Mouse (Mus musculus) kidney, embryonic 16.5 days (tissue): ENCODE results near the gene Hadha. TPM values are rescaled to one million over a fixed set of nuclear protein-coding genes. Genes with fewer than 3 reads are reported as not detected.

ENCODE experiments used
- ATAC-seq: fragments of 200-750 bp; cut with Nextera tagmentation; 2 replicates; pipeline ENCODE4 v1.8.0; 2017; ENCODE audit warnings: moderate TSS enrichment; ENCODE audit not compliant: low FRiP score, low TSS enrichment
- H3K27ac ChIP-seq: fragments of 300-500 bp; sonication (generic); 2 replicates; pipeline ENCODE4 v1.5.1; 2014; ENCODE audit warnings: low read length
- H3K27me3 ChIP-seq: fragments of 300-500 bp; sonication (generic); 2 replicates; pipeline ENCODE4 v1.6.1; 2014; ENCODE audit warnings: low read length, control low read depth, mixed read lengths; ENCODE audit not compliant: insufficient read depth
- H3K36me3 ChIP-seq: fragments of 300-500 bp; sonication (generic); 2 replicates; pipeline ENCODE4 v1.6.1; 2014; ENCODE audit warnings: low read length, control low read depth, mixed read lengths; ENCODE audit not compliant: insufficient read depth
- H3K4me1 ChIP-seq: fragments of 300-500 bp; sonication (generic); 2 replicates; pipeline ENCODE4 v1.6.1; 2014; ENCODE audit warnings: low read length, control low read depth, mixed read lengths; ENCODE audit not compliant: insufficient read depth
- H3K4me2 ChIP-seq: fragments of 300-500 bp; sonication (generic); replicated peaks from 2 replicates; pipeline ENCODE4 v1.6.1; 2014; ENCODE audit warnings: low read depth, low read length
- H3K4me3 ChIP-seq: fragments of 300-500 bp; sonication (generic); 2 replicates; pipeline ENCODE4 v1.5.1; 2014; ENCODE audit warnings: mild to moderate bottlenecking, low read length
- H3K9ac ChIP-seq: fragments of 300-500 bp; sonication (generic); replicated peaks from 2 replicates; pipeline ENCODE4 v1.6.1; 2014; ENCODE audit warnings: low read length
- H3K9me3 ChIP-seq: fragments of 300-500 bp; sonication (generic); 2 replicates; pipeline ENCODE4 v1.6.1; 2016; ENCODE audit warnings: low read length, control low read depth
- WGBS: fragments of 180-500 bp; shearing (Covaris S2); extraction: QIAGEN DNeasy Blood & Tissue Kit; methylation state at CpG from one replicate; pipeline ENCODE4 v1.1.7; 2014; 5-methylcytosine and 5-hydroxymethylcytosine counted together
- polyA plus RNA-seq: library from polyadenylated mRNA; unstranded; fragments of >200 nt; fragmentation: Nextera tagmentation; extraction: Ambion mirVana; gene quantifications from 2 replicates; pipeline ENCODE4 v1.2.1, GENCODE M21; 2015

Gene Hadha
- polyA plus RNA-seq, 1 experiment from 2014 or later, result 170 TPM

DNA sequence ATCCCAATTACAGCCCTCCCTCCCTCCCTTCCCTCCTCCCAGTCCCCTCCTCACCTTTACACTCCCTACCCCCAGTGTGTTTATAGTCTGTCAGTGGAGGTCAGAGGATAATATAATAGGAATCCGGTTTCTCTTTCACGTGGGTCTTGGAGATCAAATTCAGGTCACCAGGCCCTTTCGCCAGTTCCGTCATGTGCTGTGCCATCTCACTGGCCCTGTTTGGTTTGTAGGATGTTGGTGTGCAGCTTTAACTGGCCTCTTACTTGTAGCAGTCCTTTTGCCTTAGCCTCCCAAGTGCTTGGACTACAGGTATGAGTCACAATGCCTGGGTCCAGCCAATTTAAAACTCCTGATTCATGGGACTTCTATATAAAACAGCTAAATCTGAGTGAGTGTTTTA lies 20.8 kb upstream of the Hadha start:
- no peak for ATAC-seq
- Histone ChIP-seq H3K4me3 (no peak overlapping the region), H3K27ac (no peak overlapping the region), H3K4me1 (no peaks in the 10 kb centered on the region), H3K9me3 (no peaks in the 10 kb centered on the region), H3K9ac (no peak overlapping the region), H3K27me3 (no peaks in the 10 kb centered on the region), H3K4me2 (no peak overlapping the region), H3K36me3 (peaks cover 51% of the 10 kb centered on the region)
- 29% methylated on average over 4 of the region's 4 CpGs for WGBS

DNA sequence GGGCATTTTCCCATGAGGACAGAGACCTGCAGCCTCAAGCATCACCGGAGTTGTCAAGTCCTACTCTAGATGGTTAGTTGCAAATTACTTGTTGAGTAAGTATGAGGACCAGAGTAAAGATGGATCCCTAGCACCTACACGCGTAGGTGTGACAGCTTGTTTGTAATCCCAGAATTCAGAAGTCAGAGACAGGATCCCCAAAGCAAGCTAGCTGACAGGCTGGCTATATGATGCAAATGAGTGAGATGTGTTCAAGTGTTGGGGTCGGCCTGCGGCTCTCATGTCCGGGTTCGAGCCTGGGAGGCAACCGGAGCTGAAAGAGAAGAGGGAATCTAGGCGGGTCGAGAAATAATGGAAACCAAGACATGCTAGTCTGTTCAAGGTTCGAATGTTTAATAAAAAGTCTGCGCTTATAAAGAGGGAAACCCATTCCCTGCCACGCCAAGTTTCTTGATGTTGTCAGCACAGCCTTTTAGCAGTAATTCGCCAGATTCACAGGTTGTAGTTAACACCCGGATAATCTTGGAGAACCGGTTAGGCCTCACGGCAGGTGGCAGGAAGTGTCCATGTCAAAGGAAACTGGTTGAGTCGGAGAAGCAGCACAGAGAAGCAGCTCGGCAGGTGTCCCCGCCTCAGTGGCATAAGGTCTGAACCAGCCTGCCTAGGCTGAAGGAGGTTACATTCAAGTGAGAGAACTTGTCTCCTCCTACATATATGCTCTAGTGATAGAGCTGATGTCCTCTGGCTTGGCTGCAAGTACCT lies 18.1 kb upstream of the Hadha start:
- H3K4me2 ChIP-seq, result no peak overlapping the region
- H3K4me3 ChIP-seq, result no peak overlapping the region
- H3K9me3 ChIP-seq, result no peaks in the 10 kb centered on the region
- peaks cover 42% of the 10 kb centered on the region for H3K36me3 ChIP-seq
- no peak for ATAC-seq
- no peaks in the 10 kb centered on the region for H3K27me3 ChIP-seq
- H3K4me1 ChIP-seq, result no peaks in the 10 kb centered on the region
- WGBS, result 49% methylated on average over 20 of the region's 20 CpGs
- no peak overlapping the region for H3K9ac ChIP-seq
- H3K27ac ChIP-seq, result no peak overlapping the region

DNA sequence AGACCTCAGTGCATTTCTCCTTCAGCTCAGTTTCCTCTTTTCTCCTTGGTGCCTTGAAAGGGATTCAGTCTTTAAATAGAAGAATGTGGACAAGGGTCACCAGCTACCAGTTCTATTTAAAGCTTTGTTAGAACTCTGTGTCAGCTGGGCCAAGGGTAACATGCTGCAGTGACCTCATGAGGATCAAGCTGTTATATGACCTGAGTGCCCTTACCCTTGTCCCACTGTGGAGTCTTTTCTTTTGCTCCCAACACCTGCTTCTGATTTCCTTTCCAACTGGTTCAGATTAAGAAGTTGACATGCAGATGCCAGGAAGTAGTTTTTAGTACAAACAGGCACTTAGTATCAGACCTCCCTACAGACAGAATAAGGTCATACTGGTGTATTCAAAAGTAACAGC lies 17.2 kb upstream of the Hadha start:
- H3K4me3 ChIP-seq, result no peak overlapping the region
- no peak for ATAC-seq
- H3K9me3 ChIP-seq, result no peaks in the 10 kb centered on the region
- no peaks in the 10 kb centered on the region for H3K27me3 ChIP-seq
- H3K9ac ChIP-seq, result no peak overlapping the region
- peaks cover 37% of the 10 kb centered on the region for H3K36me3 ChIP-seq
- H3K4me1 ChIP-seq, result no peaks in the 10 kb centered on the region
- no peak overlapping the region for H3K4me2 ChIP-seq
- no peak overlapping the region for H3K27ac ChIP-seq

DNA sequence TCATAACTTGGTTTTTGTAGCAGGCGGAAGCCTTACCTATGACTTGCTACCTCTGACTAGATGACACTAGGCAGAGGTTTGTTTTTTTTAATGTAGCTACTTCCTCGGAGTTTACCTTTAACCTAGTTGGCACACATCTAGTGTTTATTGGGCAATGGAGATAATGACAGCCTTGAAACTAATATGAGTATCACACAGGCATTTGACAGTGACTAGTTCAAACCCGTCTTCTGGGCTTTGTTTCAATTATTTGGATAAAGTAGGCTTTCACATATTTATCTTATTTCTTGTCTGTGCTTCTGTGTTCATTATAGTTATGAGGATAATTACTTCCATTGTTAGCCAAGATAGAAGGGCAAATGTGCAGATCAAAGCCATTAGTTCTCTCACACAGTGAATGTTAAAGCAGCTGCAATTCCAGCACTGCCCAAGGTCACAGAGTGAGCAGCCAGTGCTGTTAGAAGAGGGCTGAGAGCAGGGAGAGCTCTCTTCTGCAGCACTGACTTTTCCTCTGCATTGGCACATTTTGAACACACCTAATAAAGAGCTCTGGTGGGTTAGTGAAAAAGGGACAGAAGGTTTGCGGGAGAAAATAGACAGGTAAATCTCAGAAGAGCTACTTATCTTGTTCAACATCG lies 15.5 kb upstream of the Hadha start:
- 84% methylated on average over 5 of the region's 5 CpGs for whole genome bisulfite sequencing
- Histone ChIP-seq H3K27ac (no peak overlapping the region), H3K36me3 (peaks cover 23% of the 10 kb centered on the region), H3K4me1 (no peaks in the 10 kb centered on the region), H3K9me3 (no peaks in the 10 kb centered on the region), H3K9ac (no peak overlapping the region), H3K4me2 (no peak overlapping the region), H3K4me3 (no peak overlapping the region), H3K27me3 (no peaks in the 10 kb centered on the region)
- no peak for ATAC-seq

DNA sequence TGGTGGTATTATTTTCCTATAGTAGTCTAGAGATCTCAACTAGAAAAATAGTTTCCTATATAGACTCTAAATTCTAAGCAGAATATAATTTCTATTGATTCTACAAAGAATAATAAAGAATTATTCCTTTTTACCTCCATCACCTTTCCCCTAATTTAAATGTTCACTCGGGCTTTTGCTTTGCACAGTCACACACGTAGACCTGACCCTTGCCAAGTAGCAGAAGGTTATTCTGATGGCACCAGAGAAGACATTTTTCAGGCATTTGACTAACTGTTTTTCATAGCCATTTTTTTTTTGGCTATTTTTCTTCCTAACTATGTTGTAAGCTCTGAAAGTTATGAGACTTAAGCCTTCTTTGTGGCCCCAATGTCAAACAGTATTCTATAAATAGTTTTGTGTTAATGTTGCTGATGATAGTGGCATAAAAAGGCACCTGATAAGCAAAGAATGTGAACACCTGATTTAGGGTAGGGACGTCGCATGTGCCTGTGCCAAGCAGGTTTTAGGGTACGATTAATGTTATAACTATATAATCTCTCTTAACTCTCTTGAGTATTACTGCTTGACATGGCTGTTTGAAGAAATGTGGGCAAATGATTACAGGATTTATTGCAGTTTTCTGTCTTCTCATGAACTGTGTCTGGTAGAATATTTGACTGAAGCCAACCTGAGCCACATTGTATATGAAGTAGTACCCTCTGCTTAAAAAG lies 10.4 kb upstream of the Hadha start:
- no peak overlapping the region for H3K27ac ChIP-seq
- H3K36me3 ChIP-seq, result peaks cover 5% of the 10 kb centered on the region; the same call in 1 of the 2 replicates
- ATAC-seq, result no peak
- H3K27me3 ChIP-seq, result no peaks in the 10 kb centered on the region
- no peaks in the 10 kb centered on the region for H3K4me1 ChIP-seq
- no peak overlapping the region for H3K4me3 ChIP-seq
- H3K9me3 ChIP-seq, result no peaks in the 10 kb centered on the region
- H3K4me2 ChIP-seq, result no peak overlapping the region
- WGBS, result 93% methylated on average over 5 of the region's 5 CpGs
- H3K9ac ChIP-seq, result no peak overlapping the region

DNA sequence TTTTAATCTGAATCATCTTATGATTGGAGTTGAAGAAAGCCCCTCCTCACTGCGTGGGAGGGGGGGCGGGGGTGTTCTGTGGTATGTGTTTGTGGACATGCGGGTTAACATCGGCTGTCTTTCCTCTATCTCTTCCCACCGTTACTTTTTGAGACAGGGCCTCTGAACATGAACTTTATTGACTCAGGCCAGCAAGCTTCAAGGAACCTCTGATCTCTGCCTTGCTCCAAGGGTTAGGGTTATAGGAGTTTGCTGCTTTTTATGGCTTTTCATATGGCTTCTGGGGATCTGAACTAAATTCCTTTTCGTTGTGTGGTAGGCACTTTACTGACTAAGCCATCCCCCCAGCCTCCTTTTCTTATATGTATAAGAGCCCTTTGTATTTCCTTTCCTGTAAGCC lies 7.4 kb upstream of the Hadha start:
- Histone ChIP-seq H3K27ac (no peak overlapping the region), H3K36me3 (no peaks in the 10 kb centered on the region), H3K4me2 (no peak overlapping the region), H3K9ac (no peak overlapping the region), H3K27me3 (no peaks in the 10 kb centered on the region), H3K9me3 (no peaks in the 10 kb centered on the region), H3K4me1 (no peaks in the 10 kb centered on the region), H3K4me3 (no peak overlapping the region)
- WGBS, result 81% methylated on average over 6 of the region's 6 CpGs
- ATAC-seq, result no peak

DNA sequence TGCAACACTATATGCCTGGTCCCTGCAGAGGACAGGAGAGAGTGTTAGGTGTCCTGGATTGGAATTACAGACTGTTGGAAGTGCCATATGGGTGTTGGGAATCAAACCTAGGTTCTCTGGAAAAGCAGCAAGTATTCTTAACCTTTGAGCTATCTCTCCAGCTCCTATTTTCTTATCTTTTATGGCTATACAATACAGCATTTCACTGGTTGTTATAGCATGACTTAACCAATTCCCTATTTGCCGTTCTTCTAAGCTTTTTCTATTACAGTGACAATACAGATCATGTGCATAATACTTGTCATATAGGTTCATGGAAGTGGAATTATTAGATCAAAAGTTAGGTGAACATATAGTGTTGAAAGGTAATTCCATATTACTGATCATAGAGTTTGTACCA lies 6.9 kb upstream of the Hadha start:
- Histone ChIP-seq H3K9me3 (no peaks in the 10 kb centered on the region), H3K27me3 (no peaks in the 10 kb centered on the region), H3K36me3 (no peaks in the 10 kb centered on the region), H3K4me1 (0 out of 2 replicates have a peak, but pooled peaks cover 2% of the 10 kb centered on the region), H3K9ac (no peak overlapping the region), H3K27ac (no peak overlapping the region), H3K4me2 (no peak overlapping the region), H3K4me3 (no peak overlapping the region)
- 93% methylated on average over 1 of the region's 1 CpGs for WGBS
- no peak for ATAC-seq

DNA sequence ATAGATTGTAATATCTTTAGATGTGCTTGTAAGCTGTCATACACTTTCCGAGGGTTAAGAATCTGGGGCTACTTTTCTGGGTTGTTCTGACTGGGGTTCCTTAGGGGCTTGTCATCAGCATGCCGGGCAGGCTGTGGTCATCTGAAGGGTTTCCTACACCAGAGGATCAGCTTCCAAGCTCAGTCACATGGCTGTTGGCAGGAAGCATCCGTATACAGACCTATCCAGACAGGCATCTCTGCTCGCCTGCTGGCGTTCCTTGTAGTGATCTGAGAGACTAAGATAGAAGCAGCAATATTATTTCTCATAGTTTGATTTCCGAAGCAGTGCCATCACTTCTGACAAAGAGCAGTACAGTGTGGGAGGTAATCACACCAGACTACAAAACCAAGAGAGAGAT lies 4.6 kb upstream of the Hadha start:
- peaks cover 9% of the 10 kb centered on the region; the same call in 1 of the 2 replicates for H3K4me1 ChIP-seq
- no peaks in the 10 kb centered on the region for H3K9me3 ChIP-seq
- H3K36me3 ChIP-seq, result no peaks in the 10 kb centered on the region
- H3K4me3 ChIP-seq, result no peak overlapping the region
- ATAC-seq, result no peak
- no peaks in the 10 kb centered on the region for H3K27me3 ChIP-seq
- WGBS, result 83% methylated on average over 6 of the region's 6 CpGs
- H3K9ac ChIP-seq, result no peak overlapping the region
- no peak overlapping the region for H3K27ac ChIP-seq
- H3K4me2 ChIP-seq, result no peak overlapping the region

DNA sequence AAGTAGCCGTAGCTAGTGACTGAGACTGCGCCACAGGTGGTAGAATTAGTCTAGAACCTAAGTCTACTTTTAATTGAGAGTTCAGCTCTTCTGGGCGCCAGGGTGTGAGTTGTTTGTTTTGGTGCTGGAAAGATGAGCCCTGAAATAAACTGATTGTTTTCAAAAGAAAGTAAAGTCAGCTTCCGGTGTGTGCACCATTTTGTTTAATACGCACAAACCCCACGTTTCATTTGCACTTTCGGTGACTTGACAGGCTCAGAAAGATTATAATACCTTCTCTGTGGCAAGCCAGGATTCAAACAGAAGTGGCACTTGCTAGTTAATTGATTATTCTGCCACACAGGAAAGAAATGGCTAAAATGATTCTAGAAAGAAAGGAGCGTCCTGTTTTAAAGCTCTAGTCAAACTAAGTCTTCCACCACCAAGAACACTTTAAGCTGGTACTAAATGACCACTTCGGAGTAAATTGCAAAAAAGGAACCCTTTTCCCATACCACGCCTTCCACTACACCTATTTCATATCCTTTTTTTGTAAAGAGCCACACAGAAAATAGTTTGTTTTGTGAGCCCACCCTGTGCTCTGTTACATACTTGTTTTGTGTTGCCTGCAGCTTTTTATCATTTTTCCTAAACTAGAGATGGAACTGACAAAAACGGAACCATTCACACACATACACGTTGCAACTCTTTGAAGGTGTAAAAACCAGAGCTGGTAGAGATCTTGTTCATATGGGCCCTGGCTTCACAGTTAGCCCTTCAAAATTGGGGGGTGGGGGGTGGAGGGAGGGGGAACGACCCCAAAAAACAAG lies 1.1 kb upstream of the Hadha start:
- Histone ChIP-seq H3K4me3 (peak overlapping the region; percentile 98), H3K9ac (peak overlapping the region; percentile 92), H3K27ac (peak overlapping the region; percentile 92), H3K9me3 (no peaks in the 10 kb centered on the region), H3K4me1 (peaks cover 15% of the 10 kb centered on the region; the same call in 1 of the 2 replicates), H3K27me3 (no peaks in the 10 kb centered on the region), H3K4me2 (peak overlapping the region; percentile 82), H3K36me3 (no peaks in the 10 kb centered on the region)
- 26% methylated on average over 13 of the region's 13 CpGs for WGBS
- ATAC-seq, result no peak; the same call in 1 of the 2 replicates
